17 mouse cellular contexts compared by ENCODE assay signal in genomic region chr1:69629513-69629912, GRCm38 (mm10).
"Had no signal": no experiment of that assay in that cellular context is flagged by ENCODE, and none has a peak within 500 bp of the region (broad histone marks: within the 10 kb centered on the region; RNA-seq: fewer than 3 reads in every experiment).

No protein-coding gene starts in this region.

- H3K9ac ChIP-seq: kidney, embryonic 15.5 days; liver, embryonic 13.5 days; neural tube, embryonic 12.5 days; neural tube, embryonic 15.5 days had no signal

- H3K4me1 ChIP-seq: kidney, embryonic 15.5 days; neural tube, embryonic 12.5 days; neural tube, embryonic 15.5 days had no signal

- DNase-seq: kidney, adult 8-10 months; kidney, postnatal 10 days; kidney, postnatal 36 days; liver, embryonic 13.5 days; lung, adult 2 months; lung, postnatal 14 days; lung, postnatal 4 days; midbrain, embryonic 14.5 days; right cerebral cortex, adult 18-20 months; right cerebral cortex, postnatal 14 days; right cerebral cortex, postnatal 4 days; thymus, postnatal 25 days had no signal

- H3K36me3 ChIP-seq: kidney, embryonic 15.5 days; liver, embryonic 13.5 days; neural tube, embryonic 12.5 days; neural tube, embryonic 15.5 days had no signal

- H3K27ac ChIP-seq: kidney, embryonic 15.5 days; liver, embryonic 13.5 days; neural tube, embryonic 12.5 days; neural tube, embryonic 15.5 days; stomach, postnatal 0 days had no signal

- H3K9me3 ChIP-seq: kidney, embryonic 15.5 days; liver, embryonic 13.5 days; neural tube, embryonic 12.5 days; neural tube, embryonic 15.5 days had no signal

- H3K4me3 ChIP-seq: kidney, embryonic 15.5 days; liver, embryonic 13.5 days; neural tube, embryonic 12.5 days; neural tube, embryonic 15.5 days had no signal

- H3K4me2 ChIP-seq: kidney, embryonic 15.5 days; liver, embryonic 13.5 days; midbrain, embryonic 11.5 days; neural tube, embryonic 12.5 days; neural tube, embryonic 15.5 days had no signal

- H3K27me3 ChIP-seq: kidney, embryonic 15.5 days; liver, embryonic 13.5 days; neural tube, embryonic 12.5 days; neural tube, embryonic 15.5 days had no signal
